Mouse (Mus musculus) embryonic facial prominence, embryonic 15.5 days (tissue): ENCODE measurements at regions not wholly inside any gene's neighbourhood (a gene's known extent, or its start where the extent isn't known, plus 50 kb on each side); places are given as distances from the start of the nearest gene placed in this dataset.

Source experiments
- ATAC-seq: fragments of 200-750 bp; cut with Nextera tagmentation; 2 replicates; pipeline ENCODE4 v1.8.0; 2017; ENCODE audit warnings: low read depth, moderate TSS enrichment; ENCODE audit not compliant: insufficient number of reproducible peaks, low FRiP score, low TSS enrichment
- H3K27ac ChIP-seq: fragments of 300-500 bp; sonication (generic); replicated peaks from 2 replicates; pipeline ENCODE4 v1.5.1; 2015; ENCODE audit warnings: mild to moderate bottlenecking, inconsistent platforms
- H3K27me3 ChIP-seq: fragments of 300-500 bp; sonication (generic); 2 replicates; pipeline ENCODE4 v1.6.1; 2015; ENCODE audit warnings: inconsistent platforms
- H3K36me3 ChIP-seq: fragments of 300-500 bp; sonication (generic); 2 replicates; pipeline ENCODE4 v1.6.1; 2015; ENCODE audit warnings: mild to moderate bottlenecking, inconsistent platforms
- H3K4me1 ChIP-seq: fragments of 300-500 bp; sonication (generic); 2 replicates; pipeline ENCODE4 v1.6.1; 2015; ENCODE audit warnings: inconsistent platforms
- H3K4me2 ChIP-seq: fragments of 300-500 bp; sonication (generic); replicated peaks from 2 replicates; pipeline ENCODE4 v1.6.1; 2015; ENCODE audit warnings: mild to moderate bottlenecking, inconsistent platforms
- H3K4me3 ChIP-seq: fragments of 300-500 bp; sonication (generic); replicated peaks from 2 replicates; pipeline ENCODE4 v1.5.1; 2015; ENCODE audit warnings: mild to moderate bottlenecking, inconsistent platforms
- H3K9ac ChIP-seq: fragments of 300-500 bp; sonication (generic); 2 replicates; pipeline ENCODE4 v1.6.1; 2015; ENCODE audit warnings: inconsistent platforms
- H3K9me3 ChIP-seq: fragments of 300-500 bp; sonication (generic); replicated peaks from 2 replicates; pipeline ENCODE4 v1.6.1; 2016; ENCODE audit warnings: inconsistent platforms
- WGBS: fragments of 180-500 bp; shearing (Covaris S2); methylation state at CpG from one replicate; pipeline ENCODE4 v1.1.7; 2015; 5-methylcytosine and 5-hydroxymethylcytosine counted together
- microRNA-seq: library from miRNA; unstranded; fragments of <30 nt; microRNA quantifications from one replicate; pipeline ENCODE4, GENCODE M21; 2016; ENCODE audit warnings: borderline number of aligned reads

- no peak overlapping the region for H3K4me2 ChIP-seq
- H3K4me3 ChIP-seq = no peak overlapping the region
- no peak for ATAC-seq
- no peaks in the 10 kb centered on the region for H3K27me3 ChIP-seq
- no peaks in the 10 kb centered on the region for H3K4me1 ChIP-seq
- H3K27ac ChIP-seq = no peak overlapping the region
- H3K9ac ChIP-seq = no peak overlapping the region
- 77% methylated on average over 4 of the region's 4 CpGs for WGBS
- no peaks in the 10 kb centered on the region for H3K9me3 ChIP-seq
- H3K36me3 ChIP-seq = no peaks in the 10 kb centered on the region
Measured at GRCm38 (mm10) chr3:140233144-140233543, 979.0 kb downstream of the Pdha2 start.

GRCm38 (mm10) chr3:140233809-140234208 is 978.3 kb downstream of the Pdha2 start:
- Histone ChIP-seq H3K27me3 (no peaks in the 10 kb centered on the region), H3K27ac (no peak overlapping the region), H3K9me3 (no peaks in the 10 kb centered on the region), H3K4me3 (no peak overlapping the region), H3K4me2 (no peak overlapping the region), H3K36me3 (no peaks in the 10 kb centered on the region), H3K4me1 (no peaks in the 10 kb centered on the region), H3K9ac (no peak overlapping the region)
- 68% methylated on average over 2 of the region's 2 CpGs for WGBS
- no peak for ATAC-seq

DNA sequence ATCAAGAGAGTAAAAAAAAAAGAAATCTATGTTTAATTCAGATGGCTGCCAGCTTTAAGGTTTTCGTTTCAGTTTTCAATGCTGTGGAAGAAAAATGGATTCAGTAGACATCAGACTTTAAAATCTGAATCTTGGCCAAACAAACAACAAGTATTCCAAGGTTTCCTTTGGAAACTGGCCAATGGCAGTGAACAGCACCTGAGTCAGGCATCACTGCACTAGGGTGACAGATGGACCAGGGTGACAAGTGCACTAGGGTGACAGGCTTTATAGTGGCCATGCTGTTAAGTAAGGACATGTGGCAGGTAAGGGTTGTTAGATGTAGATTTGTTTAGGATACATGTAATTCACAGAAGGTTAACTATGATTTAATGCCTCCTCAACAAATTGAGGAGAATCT is 972.9 kb downstream of the Pdha2 start:
- Histone ChIP-seq H3K9ac (no peak overlapping the region), H3K4me2 (no peak overlapping the region), H3K27ac (no peak overlapping the region), H3K4me3 (no peak overlapping the region), H3K36me3 (no peaks in the 10 kb centered on the region), H3K27me3 (no peaks in the 10 kb centered on the region), H3K4me1 (no peaks in the 10 kb centered on the region), H3K9me3 (no peaks in the 10 kb centered on the region)
- ATAC-seq = no peak
- 65% methylated on average over 1 of the region's 1 CpGs for WGBS

Small RNA genes in the stretch of these regions (microRNA-seq; reads per million reads assigned to microRNA genes)
- gene Mir7j = 166 reads per million, percentile 59 among the genes with 10 or more reads in this experiment
